Mouse (Mus musculus) kidney, adult 2 months (tissue): ENCODE results near the gene Cenpf.

Experiments
- CTCF ChIP-seq: fragments of 200-500 bp; conservative IDR thresholded peaks from 2 replicates; pipeline ENCODE4 v1.5.1; 2011; ENCODE audit warnings: low read depth, mild to moderate bottlenecking, control low read depth, low read length, moderate library complexity, mixed read lengths; ENCODE audit not compliant: insufficient read depth, insufficient read length
- POLR2A ChIP-seq: fragments of 200-500 bp; IDR thresholded peaks from one replicate; pipeline ENCODE4 v1.6.1; 2011; ENCODE audit warnings: low read depth, low read length, control low read depth

DNA sequence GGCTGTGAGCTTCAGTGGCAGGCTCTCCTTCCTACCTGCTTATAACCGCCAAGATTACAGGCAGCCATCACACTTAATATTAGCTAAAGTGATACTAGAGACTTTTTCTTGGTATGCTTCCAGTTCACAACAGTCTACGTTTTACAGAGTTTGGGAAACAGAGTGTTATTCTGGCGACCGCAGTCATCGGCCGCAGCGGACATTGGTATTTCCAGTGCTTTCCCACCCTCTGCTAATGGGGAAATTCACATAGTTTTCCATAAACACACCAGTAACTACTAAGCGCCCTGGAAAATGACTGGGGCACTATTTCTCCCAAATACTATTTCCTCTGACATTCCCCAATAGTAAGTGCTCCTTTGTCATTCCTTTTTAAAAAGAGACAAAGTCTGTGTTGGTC lies 21.1 kb upstream of the Cenpf start:
- TF ChIP-seq CTCF (no peak), POLR2A (no peak)
